Mouse (Mus musculus) embryo, embryonic 11.5 days (tissue): Measurements from ENCODE around the gene Gm3468.
A peak's percentile ranks its signal among the peaks of the same experiment; 100 is the strongest.
"Not testable (repeated sequence)": the region's sequence is repeated elsewhere in the genome, so short reads cannot be mapped to it uniquely, and the experiment has no call there.

Experiments used
- DNase-seq: peaks from one replicate; pipeline ENCODE4 v3.0.0-alpha.2; 2012; ENCODE audit warnings: low read depth, low spot score

Gene Gm3468

GRCm38 (mm10) chr14:6108272-6108925 is at the start of gene Gm3468:
Gm3468 (minus strand) TSS chr14:6108665.
- peak; percentile 35 for DNase-seq

- not testable (repeated sequence) for DNase-seq
Observed at GRCm38 (mm10) chr14:6125707-6126106, 17.2 kb upstream of the Gm3468 start, which contains the start of gene Gm3476. Gm3476 (minus strand) TSS chr14:6125807.

- not testable (repeated sequence) for DNase-seq
Observed at GRCm38 (mm10) chr14:6107500-6107899, 965 bp downstream of the Gm3468 start.

GRCm38 (mm10) chr14:6093842-6094241 is 14.6 kb downstream of the Gm3468 start, which contains the start of gene Gm8206:
Gm8206 (minus strand) TSS chr14:6093942.
- DNase-seq: not testable (repeated sequence)

GRCm38 (mm10) chr14:6058167-6058566 is 50.3 kb downstream of the Gm3468 start, which contains the start of gene Gm6337:
Gm6337 (minus strand) TSS chr14:6058267.
- not testable (repeated sequence) for DNase-seq
